Mouse (Mus musculus) midbrain, embryonic 14.5 days (tissue): ENCODE data around the gene Qser1. TPM values are rescaled to one million over a fixed set of nuclear protein-coding genes. Genes with fewer than 3 reads are reported as not detected.
"Not testable (repeated sequence)": the region's sequence is repeated elsewhere in the genome, so short reads cannot be mapped to it uniquely, and the experiment has no call there.

Source experiments
- ATAC-seq: fragments of 200-750 bp; cut with Nextera tagmentation; 2 replicates; pipeline ENCODE4 v1.8.0; 2017; ENCODE audit warnings: moderate number of reproducible peaks, moderate library complexity; ENCODE audit not compliant: low FRiP score, low TSS enrichment
- DNase-seq: peaks from one replicate; pipeline ENCODE4 v3.0.0-alpha.2; 2015
- H3K27ac ChIP-seq: fragments of 300-500 bp; sonication (generic); replicated peaks from 2 replicates; pipeline ENCODE4 v1.5.1; 2014; ENCODE audit warnings: mild to moderate bottlenecking, low read depth, low read length, moderate library complexity
- H3K27me3 ChIP-seq: fragments of 300-500 bp; sonication (generic); 2 replicates; pipeline ENCODE4 v1.6.1; 2014; ENCODE audit warnings: low read length, control low read depth, mixed read lengths; ENCODE audit not compliant: control insufficient read depth, insufficient read depth
- H3K36me3 ChIP-seq: fragments of 300-500 bp; sonication (generic); 2 replicates; pipeline ENCODE4 v1.6.1; 2014; ENCODE audit warnings: low read length, control low read depth; ENCODE audit not compliant: control insufficient read depth, insufficient read depth
- H3K4me1 ChIP-seq: fragments of 300-500 bp; sonication (generic); 2 replicates; pipeline ENCODE4 v1.6.1; 2014; ENCODE audit warnings: mild to moderate bottlenecking, antibody characterized with exemption, low read length, control low read depth; ENCODE audit not compliant: control insufficient read depth, insufficient read depth
- H3K4me2 ChIP-seq: fragments of 300-500 bp; sonication (generic); 2 replicates; pipeline ENCODE4 v1.6.1; 2014; ENCODE audit warnings: mild to moderate bottlenecking, low read length, moderate library complexity
- H3K4me3 ChIP-seq: fragments of 300-500 bp; sonication (generic); replicated peaks from 2 replicates; pipeline ENCODE4 v1.5.1; 2014; ENCODE audit warnings: low read depth, low read length
- H3K9ac ChIP-seq: fragments of 300-500 bp; sonication (generic); replicated peaks from 2 replicates; pipeline ENCODE4 v1.6.1; 2014; ENCODE audit warnings: mild to moderate bottlenecking, low read length, moderate library complexity
- H3K9me3 ChIP-seq: fragments of 300-500 bp; sonication (generic); 2 replicates; pipeline ENCODE4 v1.6.1; 2016; ENCODE audit warnings: low read length, control low read depth, mixed read lengths; ENCODE audit not compliant: control insufficient read depth
- WGBS: fragments of 180-500 bp; shearing (Covaris S2); extraction: QIAGEN DNeasy Blood & Tissue Kit; methylation state at CpG from one replicate; pipeline ENCODE4 v1.1.7; 2014; 5-methylcytosine and 5-hydroxymethylcytosine counted together
- polyA plus RNA-seq: library from polyadenylated mRNA; unstranded; fragments of >200 nt; fragmentation: Nextera tagmentation; extraction: Ambion mirVana; gene quantifications from 2 replicates; pipeline ENCODE4 v1.2.1, GENCODE M21; 2014

The Qser1 gene
- polyA plus RNA-seq: 11.3 and 13.9 TPM in 2 replicates

DNA sequence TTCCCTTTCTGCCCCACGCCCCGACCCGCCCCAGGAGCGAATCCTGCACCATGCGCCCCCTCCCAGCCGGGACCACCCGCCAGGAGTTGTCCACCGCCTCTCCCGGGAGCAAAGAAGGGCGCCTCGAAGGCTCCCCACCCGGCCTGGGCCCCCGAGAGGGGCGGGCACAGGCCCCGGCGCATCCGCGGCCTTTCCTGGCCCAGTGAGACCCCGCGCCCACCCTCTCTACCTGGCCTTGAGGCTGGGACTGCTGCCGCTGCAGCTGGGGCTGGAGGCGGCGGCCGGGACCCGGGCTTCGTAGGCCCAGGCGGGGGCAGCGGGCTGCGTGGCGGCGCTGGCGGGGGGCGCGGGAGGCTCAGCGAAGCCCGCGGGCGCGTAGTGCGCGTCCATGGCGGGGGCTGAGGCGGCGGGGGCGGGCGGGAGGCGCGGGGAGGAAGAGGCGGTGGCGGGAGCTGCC lies at the start of gene Qser1:
Gene Qser1 (minus strand): TSS at position 390 of the 457 bp plus-strand sequence.
- H3K36me3 ChIP-seq: no peaks in the 10 kb centered on the region
- H3K4me3 ChIP-seq: peak within 1 kb of the TSS; percentile 95
- peak within 1 kb of the TSS; percentile 96 for H3K27ac ChIP-seq
- ATAC-seq (peak; percentile 78), DNase-seq (no peak)
- under 1% methylated on average over 43 of the region's 50 CpGs for WGBS
- H3K4me1 ChIP-seq: peaks cover 23% of the 10 kb centered on the region
- H3K27me3 ChIP-seq: no peaks in the 10 kb centered on the region
- peak within 1 kb of the TSS; percentile 66 for H3K4me2 ChIP-seq
- H3K9ac ChIP-seq: peak within 1 kb of the TSS; percentile 99
- no peaks in the 10 kb centered on the region for H3K9me3 ChIP-seq

DNA sequence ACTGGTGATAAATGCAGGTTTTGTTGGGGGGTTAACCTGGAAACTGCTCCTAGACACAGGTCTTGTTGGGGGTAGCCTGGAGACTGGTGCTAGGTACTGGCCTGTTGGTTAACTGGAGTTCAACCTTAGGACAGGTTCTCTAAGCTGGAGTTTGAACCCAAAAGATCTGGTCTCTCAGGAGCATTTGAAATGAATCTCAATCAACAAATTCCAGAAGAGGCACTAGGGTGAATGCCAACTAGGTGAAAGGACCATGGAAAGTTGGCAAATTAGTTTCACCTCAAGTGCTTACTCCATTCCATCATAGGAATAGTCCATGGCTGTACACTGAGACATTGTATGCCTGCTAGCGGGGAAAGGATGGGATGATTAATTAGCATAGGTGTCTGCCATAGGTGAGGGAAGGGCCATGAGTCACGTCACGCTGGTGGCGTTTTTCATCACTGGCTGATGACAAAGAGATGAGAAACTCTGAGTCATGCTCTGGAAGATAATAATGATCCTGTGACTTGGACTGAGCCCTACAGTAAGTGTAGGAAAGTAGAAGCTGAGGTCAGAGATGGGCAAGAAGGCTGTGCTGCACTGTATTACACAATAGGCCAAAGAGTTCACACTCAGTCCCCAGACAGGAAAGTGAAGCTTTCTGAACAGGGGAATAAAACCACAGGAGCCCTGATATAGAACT lies 47.8 kb upstream of the Qser1 start:
- Histone ChIP-seq H3K27me3 (no peaks in the 10 kb centered on the region), H3K27ac (no peak overlapping the region), H3K36me3 (no peaks in the 10 kb centered on the region), H3K4me1 (no peaks in the 10 kb centered on the region), H3K9ac (no peak overlapping the region), H3K4me2 (no peak overlapping the region), H3K4me3 (no peak overlapping the region), H3K9me3 (no peaks in the 10 kb centered on the region)
- DNase-seq: no peak
- ATAC-seq: no peak
- 90% methylated on average over 4 of the region's 4 CpGs for WGBS

DNA sequence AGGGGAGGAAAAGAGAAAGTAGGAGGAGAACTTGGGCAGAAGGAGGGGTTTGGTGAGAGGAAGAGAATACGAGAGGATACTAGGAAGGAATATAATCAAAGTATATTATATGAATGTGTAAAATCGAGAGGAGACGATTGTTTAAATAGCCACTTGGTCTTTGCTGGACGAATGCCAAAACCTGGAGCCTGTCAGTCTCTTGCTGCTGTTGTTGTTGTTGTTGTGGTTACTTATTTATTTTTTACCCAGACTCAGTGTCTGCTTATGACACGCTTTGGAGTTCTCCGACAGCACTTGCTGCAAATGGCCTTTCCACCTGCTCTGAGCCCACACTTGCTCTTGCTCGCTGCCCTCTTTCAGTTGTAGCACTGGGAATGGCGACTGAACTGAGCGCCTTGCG lies 43.9 kb upstream of the Qser1 start:
- Histone ChIP-seq H3K4me3 (no peak overlapping the region), H3K27ac (no peak overlapping the region), H3K36me3 (no peaks in the 10 kb centered on the region), H3K9ac (no peak overlapping the region), H3K4me2 (no peak overlapping the region), H3K9me3 (no peaks in the 10 kb centered on the region), H3K4me1 (no peaks in the 10 kb centered on the region), H3K27me3 (no peaks in the 10 kb centered on the region)
- 89% methylated on average over 10 of the region's 10 CpGs for WGBS
- DNase-seq (no peak), ATAC-seq (no peak)

DNA sequence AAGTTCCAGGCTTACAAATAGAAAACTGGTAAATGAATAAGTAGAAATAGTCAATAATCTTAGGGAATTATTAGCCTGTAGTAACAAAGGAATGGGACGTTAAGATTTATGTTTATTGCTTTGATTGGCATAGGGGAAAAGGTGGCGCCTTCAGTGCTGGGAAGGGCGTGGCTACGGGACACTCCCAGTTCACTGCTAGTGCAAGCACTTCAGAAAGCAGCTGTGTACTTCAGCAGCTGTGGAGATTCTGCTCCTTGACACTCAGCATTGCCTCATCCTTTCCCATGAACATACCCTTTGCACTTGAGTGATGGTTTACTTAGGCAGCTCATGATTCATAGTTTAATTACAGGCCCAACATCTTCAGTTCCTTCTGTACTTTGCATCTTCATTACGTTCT lies 42.5 kb upstream of the Qser1 start:
- WGBS: 91% methylated on average over 5 of the region's 5 CpGs
- ATAC-seq (no peak), DNase-seq (no peak)
- Histone ChIP-seq H3K27me3 (no peaks in the 10 kb centered on the region), H3K27ac (no peak overlapping the region), H3K9ac (no peak overlapping the region), H3K9me3 (no peaks in the 10 kb centered on the region), H3K4me3 (no peak overlapping the region), H3K4me2 (no peak overlapping the region), H3K36me3 (no peaks in the 10 kb centered on the region), H3K4me1 (no peaks in the 10 kb centered on the region)

DNA sequence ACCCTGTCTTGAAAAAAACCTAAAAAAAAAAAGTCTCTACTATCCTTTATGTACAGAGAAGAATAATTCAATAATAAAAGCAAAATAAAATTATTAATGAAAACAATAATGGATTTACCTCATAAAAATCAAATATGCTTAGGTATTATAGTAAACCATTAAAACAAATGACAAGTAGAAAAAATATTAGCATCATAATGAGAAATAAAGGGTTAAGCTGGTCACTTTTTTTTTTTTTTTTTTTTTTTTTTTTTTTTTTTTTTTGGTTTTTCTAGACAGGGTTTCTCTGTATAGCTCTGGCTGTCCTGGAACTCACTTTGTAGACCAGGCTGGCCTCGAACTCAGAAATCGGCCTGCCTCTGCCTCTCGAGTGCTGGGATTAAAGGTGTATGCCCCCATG lies 41.5 kb upstream of the Qser1 start:
- not testable (repeated sequence) for DNase-seq, H3K4me3 ChIP-seq, H3K9ac ChIP-seq, ATAC-seq, H3K27ac ChIP-seq, H3K9me3 ChIP-seq, H3K4me2 ChIP-seq, H3K27me3 ChIP-seq, H3K36me3 ChIP-seq, H3K4me1 ChIP-seq
- 94% methylated on average over 3 of the region's 3 CpGs for WGBS

DNA sequence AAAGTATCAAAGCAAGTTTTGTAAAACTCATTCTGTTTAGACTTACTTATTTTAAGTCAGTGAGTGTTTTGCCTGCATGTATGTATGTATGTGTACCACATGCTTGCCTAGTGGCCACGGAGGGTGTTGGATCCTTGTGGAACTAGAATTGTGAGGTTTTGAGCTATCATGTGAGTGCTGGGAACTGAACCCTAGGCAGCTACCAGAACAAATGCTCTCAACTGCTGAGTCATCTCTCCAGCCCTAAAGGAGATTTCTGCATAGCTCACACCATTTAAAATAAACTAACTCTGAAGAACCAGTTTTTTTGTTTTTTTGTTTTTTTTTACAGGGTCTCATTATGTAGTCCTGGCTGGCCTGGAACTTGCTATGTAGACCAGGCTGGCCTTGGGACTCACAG lies 39.7 kb upstream of the Qser1 start:
- H3K4me2 ChIP-seq: no peak overlapping the region
- ATAC-seq (no peak), DNase-seq (no peak)
- H3K4me3 ChIP-seq: no peak overlapping the region
- 73% methylated on average over 1 of the region's 1 CpGs for WGBS
- H3K27me3 ChIP-seq: no peaks in the 10 kb centered on the region
- H3K36me3 ChIP-seq: no peaks in the 10 kb centered on the region
- H3K9ac ChIP-seq: no peak overlapping the region
- no peaks in the 10 kb centered on the region for H3K9me3 ChIP-seq
- no peak overlapping the region for H3K27ac ChIP-seq
- H3K4me1 ChIP-seq: no peaks in the 10 kb centered on the region

DNA sequence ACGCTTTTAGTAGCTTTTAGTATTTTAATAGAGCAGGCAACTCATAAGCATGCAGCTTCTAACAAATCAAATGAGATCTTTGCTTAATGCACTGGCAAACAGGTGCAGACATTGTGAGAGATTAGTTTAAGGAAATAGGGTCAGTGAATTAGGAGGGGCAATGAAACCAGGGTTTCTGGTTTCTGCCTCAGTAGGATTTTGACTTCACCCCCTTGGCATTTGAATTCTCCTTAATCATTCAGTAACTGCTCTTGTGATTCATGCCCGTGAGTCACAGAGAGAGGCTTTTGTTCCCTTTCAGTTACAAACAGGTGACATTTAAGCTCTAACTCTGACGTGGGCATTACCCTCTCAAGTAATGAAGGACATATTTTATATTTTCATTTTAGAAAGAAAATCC lies 39.2 kb upstream of the Qser1 start:
- H3K4me3 ChIP-seq: no peak overlapping the region
- 31% methylated on average over 3 of the region's 3 CpGs for WGBS
- no peak overlapping the region for H3K27ac ChIP-seq
- no peak for ATAC-seq
- H3K9ac ChIP-seq: no peak overlapping the region
- no peaks in the 10 kb centered on the region for H3K9me3 ChIP-seq
- no peak overlapping the region for H3K4me2 ChIP-seq
- no peak for DNase-seq
- peaks cover 5% of the 10 kb centered on the region; the same call in 1 of the 2 replicates for H3K27me3 ChIP-seq
- no peaks in the 10 kb centered on the region for H3K36me3 ChIP-seq
- no peaks in the 10 kb centered on the region for H3K4me1 ChIP-seq

DNA sequence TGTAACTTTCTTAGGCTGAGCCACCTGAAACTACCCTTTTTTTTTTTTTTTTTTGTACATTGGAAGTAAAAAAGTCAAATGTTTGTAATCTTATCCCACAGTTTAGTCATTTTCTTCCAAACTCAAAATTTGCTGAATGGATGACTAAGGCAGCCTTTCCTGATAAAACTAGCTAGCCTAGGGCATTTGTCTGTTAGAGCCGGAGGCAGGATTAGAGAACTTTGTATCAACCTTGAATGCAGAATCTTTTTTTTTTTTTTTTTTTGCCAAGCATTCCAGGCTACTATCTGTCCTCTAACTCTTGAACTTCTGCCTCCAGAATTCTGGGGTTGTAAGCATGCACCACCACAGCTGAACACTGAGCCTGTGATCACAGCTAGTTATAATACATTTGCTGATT lies 38.3 kb upstream of the Qser1 start:
- WGBS: 83% methylated on average over 1 of the region's 1 CpGs

DNA sequence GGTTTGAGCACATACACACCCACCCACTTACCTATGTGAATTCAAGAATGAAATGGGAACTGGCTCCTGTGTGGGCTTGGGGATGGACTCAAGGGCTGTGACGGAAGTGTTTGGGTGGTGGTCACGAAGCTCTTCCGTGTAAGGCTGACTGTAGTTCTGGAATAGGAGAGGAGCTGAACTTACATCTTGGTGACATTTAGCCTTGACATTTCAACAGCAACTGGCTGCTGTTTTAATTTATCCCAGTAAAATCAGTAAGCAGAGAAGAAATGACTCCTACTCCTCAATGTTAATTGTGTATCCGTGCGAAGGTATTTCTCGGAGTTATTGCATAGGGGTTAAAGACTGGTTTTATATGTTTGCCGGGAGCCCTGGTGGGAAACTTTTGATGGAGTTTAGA lies 36.0 kb upstream of the Qser1 start:
- 0 out of 2 replicates have a peak, but pooled peaks cover 7% of the 10 kb centered on the region for H3K4me1 ChIP-seq
- H3K27ac ChIP-seq: no peak overlapping the region
- no peak overlapping the region for H3K4me2 ChIP-seq
- no peaks in the 10 kb centered on the region for H3K36me3 ChIP-seq
- H3K27me3 ChIP-seq: peaks cover 19% of the 10 kb centered on the region; the same call in 1 of the 2 replicates
- no peak overlapping the region for H3K9ac ChIP-seq
- no peak overlapping the region for H3K4me3 ChIP-seq
- no peak for DNase-seq
- no peaks in the 10 kb centered on the region for H3K9me3 ChIP-seq
- 92% methylated on average over 7 of the region's 7 CpGs for WGBS
- ATAC-seq: no peak

More for the DNA sequence above, 38.3 kb upstream of the Qser1 start:
- H3K36me3 ChIP-seq: no peaks in the 10 kb centered on the region
- ATAC-seq: no peak
- 0 out of 2 replicates have a peak, but pooled peaks cover 2% of the 10 kb centered on the region for H3K4me1 ChIP-seq
- no peak overlapping the region for H3K9ac ChIP-seq
- no peak overlapping the region for H3K27ac ChIP-seq
- H3K4me2 ChIP-seq: no peak overlapping the region
- H3K4me3 ChIP-seq: no peak overlapping the region
- peak; percentile 11 for DNase-seq
- no peaks in the 10 kb centered on the region for H3K9me3 ChIP-seq
- peaks cover 9% of the 10 kb centered on the region; the same call in 1 of the 2 replicates for H3K27me3 ChIP-seq
